Mouse (Mus musculus) right cerebral cortex, postnatal 14 days (tissue): ENCODE data around the gene Strap.

ENCODE experiments used
- DNase-seq: peaks from one replicate; pipeline ENCODE4 v3.0.0; 2022

The Strap gene

DNA sequence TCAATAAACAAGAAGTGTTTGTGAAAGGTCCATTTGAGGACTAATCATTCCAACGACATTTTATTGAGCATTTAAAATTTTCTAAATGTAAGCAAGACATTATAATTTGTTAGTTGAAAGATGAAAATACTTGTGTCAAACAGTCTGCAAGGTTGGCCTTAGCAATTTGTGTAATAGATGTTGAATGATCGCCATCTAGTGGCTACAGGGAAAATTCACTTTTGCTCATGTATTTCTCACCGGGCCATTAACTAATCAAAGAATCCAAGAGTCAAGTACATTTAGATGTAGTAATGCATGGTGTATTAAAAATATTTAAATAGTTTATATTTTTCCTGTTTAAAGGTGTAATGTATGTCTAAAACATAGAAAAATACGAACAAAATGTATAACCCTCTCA lies 11.0 kb upstream of the Strap start:
- no peak for DNase-seq

DNA sequence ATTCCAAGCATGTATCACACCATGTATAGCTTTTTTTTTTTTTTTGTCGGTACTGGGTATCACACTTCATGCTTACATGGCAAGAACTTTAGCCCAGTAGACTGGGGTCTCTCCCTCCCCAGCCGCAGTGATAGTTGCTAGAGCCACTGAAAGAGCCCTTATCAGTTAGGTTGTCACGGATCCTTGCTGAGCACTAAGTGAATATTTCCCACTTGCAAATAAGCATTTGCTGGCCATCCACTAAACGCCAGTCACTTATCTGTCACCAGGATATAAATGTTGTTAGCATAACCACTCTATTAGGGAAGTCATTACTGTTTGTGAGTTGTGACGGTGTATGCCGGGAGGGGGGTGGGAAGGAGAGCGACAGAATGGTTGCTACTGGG lies 425 bp upstream of the Strap start:
- no peak for DNase-seq

DNA sequence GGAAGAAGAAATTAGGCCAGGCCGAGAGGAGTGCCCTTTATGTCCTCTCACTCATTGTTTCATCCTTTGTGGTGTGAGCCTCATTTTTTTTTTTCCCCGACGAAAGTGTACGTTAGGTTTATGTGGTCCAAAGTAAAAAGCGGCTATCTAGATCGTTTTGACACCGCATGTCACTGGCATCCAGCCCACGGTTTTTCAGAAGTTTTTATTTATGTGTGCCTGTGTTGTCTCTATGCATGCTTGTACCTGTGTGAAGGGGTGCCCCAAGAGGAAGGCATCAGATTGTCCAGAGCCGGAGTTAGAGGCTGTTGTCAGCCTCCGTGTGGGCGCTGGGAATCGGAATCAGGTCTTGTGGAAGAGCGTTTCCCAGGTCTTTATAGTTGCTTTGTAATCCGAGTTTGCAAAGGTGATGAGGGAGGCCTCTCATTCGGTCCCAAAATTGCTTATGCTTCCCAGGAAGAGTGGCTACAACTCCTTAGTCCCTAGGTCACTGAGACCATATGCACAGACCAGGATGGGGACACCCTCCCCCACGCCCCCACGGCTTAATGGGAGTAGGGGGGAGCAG lies 877 bp downstream of the Strap start:
- no peak for DNase-seq

DNA sequence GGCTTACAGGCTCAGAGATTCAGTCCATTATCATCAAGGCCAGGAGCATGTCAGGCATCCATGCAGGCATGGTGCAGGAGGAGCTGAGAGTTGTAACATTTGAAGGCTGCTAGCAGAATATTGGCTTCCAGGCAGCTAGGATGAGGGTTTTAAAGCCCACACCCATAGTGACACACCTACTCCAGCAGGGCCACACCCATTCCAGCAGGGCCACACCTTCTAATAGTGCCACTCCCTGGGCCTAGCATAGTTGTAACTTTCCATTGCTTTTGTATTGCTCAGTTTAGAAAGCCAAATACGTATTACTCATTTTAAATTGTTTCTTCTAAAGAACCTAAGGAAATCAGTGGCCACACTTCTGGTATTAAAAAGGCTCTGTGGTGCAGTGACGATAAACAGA lies 6.1 kb downstream of the Strap start:
- DNase-seq: no peak

DNA sequence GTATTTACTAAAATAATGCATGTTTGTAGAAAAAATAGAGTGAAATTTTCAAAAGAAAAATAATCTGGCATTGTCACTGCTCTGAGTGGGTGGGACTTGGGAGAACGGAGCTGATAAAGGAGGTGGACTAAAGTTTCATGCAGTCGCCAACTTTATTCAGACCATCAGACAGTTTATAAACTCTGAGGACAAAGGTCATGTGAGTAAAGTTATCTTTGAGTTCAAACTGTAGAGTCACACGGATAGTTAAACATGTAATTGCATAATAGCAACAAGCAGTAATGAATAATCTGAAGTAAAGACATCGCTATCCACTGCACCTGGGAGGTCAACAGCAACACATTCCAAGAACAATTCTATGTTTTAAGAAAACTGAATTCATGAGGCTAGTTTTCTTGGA lies 9.8 kb downstream of the Strap start:
- no peak for DNase-seq

DNA sequence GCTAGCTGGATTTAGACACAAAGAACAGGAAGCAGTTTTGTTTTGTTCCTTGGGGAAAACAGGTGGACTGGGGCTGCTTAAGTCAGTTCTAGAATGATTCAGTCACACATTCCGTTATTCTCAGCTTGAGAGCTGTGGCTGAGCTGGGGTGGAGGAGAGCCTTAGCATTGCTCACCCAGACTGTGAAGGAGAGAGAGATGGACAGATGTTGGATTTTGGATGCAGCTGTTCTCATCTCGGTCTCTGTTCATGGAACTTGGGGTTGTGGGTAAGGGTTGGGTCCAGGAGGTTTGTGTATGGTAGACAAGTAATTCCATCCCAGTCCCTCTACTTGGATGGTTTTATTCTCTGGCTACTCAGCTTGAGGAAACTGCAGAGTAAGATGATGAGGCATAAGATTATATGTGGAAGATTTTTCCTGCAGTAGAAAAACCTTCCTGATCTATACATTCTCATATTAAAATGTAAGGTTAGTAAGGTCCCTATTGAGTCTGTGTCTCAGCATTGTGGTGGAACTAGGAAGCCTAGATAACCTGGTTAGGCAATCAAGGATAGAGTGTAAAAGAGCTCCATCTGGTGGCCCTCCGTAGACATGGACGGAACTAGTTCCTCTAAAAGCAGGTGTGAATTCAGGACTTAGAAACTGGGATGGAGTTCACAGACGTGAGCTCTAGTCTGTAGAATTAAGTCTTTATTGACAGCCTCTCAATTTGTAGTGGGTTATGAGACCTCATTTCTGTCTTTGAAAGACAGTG lies 12.5 kb downstream of the Strap start:
- DNase-seq: no peak

DNA sequence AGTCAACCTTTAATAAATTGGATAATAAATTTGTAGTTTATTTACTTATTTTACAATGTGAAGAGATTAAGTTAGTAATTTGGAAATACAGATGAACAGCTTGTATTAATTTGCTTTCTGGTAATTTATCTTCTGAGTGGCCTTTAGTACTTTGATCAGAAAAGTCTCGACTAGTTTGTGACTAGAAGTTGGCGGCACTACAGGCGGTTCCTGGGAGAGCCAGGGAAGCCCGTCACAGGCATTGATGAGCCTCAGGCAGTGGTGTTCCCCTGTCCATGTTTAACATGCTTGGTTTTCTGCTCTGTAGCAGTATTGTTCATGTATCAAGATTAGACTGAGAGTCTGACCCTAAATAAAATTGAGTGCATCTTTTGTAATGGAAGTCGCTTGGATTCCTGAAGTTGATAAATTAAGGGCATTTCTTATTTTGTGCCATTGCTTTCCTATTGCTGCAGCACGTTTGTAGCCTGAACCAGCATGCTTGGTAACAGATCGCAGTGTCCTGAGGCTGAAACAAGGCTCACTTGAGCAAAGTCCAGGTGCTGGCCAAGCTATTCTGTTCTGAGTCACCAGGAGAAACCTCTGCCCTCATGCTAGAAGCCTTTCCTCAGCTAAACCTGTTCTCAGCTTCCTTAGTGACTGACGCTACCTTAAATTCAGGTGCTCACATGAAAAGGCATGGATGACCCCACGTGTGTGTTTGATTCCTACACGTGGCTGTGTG lies 16.8 kb downstream of the Strap start:
- no peak for DNase-seq

DNA sequence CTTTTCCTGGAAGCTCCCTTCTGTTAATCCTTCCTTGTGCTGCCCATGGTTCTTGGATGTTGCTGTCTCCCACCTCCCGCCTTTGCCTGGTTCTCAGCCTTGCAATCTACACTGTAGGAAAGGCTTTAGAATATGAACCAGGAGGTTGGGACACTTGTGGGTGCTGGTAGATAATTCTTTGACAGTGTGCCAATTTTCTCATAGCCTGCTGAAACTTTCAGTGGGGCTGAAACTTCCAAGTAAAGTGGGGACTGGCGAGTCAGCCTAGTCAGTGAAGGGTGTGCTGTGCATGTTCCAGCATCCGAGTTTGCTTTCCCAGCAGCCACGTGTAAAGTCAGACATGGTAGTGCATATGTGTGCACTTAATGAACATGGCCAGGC lies 17.4 kb downstream of the Strap start:
- DNase-seq: no peak

DNA sequence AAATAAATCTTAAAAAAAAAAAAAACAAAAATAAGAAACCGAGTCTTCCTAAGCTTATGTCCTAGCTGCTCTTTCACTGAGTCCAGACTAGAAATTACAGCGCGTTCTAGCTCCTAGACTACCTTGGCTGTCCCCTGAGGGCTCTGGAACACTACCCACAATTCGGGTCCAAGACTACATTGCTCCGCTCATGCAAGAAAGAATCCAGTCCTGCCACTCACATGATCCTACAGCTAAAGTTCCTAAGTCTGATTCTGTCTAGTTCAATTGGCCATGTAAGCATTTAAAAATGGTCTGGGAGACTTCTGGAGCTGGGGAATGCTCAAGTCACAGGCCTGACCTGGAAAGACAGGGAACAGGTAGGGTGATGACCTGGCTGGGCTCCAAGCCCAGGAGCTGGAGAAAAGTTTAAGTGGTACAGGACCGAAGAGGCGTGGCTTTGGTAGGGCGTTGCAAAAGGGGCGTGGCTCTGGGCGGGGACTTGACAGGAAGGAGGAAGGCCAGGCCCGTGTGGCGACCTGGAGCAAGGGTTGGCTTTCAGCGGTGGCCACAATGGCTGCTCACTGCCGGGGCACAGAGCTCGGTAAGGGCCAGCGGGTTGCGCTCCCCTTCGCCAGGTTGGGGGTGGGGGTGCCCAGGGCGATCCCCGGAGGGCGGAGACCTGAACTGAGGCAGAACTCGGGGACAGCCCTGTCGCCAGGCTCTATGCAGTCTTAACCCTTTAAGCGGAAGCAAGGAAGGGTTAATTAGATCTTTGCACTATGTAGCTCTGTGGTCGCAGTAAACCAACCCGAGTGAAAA lies 19.4 kb downstream of the Strap start, which contains the start of gene Dera:
Dera (plus strand) TSS at position 491 of the 801 bp plus-strand sequence.
- DNase-seq: peak; percentile 69

DNA sequence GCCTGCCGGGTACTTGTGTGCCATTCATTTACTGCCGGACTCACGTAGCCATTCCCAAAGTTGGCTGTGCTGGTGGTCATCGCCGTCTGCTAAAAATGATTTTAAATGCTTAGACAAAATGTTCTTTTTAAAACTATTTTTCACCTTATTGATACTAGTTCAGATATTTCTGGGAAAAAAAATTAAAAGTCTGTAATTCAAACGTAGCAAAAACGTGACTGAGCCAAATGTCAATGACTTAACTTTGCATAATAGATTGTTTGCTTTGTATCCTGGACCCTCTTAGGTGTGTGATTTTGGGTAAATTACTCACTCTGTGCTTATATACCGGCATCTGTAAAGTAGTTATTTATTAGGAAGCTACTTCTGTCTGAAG lies 20.0 kb downstream of the Strap start:
- no peak for DNase-seq

DNA sequence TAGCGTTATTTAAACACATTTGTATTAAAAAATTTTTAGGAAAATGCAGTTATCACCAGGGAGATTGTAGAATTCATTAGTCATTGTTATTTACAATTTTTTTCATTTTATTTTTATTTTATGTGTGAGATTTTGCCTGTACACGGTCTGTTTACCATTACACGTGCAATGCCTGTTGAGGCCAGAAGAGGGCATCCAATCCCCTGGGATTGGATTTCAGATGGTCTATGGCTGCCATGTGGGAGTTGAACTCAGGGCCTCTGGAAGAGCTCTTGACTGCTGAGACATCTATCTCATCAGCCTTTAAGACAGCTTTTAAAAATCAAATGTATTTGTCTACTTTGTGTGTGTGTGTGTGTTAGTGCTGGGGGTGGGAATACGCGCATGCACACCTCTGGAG lies 21.4 kb downstream of the Strap start:
- peak; percentile 36 for DNase-seq

DNA sequence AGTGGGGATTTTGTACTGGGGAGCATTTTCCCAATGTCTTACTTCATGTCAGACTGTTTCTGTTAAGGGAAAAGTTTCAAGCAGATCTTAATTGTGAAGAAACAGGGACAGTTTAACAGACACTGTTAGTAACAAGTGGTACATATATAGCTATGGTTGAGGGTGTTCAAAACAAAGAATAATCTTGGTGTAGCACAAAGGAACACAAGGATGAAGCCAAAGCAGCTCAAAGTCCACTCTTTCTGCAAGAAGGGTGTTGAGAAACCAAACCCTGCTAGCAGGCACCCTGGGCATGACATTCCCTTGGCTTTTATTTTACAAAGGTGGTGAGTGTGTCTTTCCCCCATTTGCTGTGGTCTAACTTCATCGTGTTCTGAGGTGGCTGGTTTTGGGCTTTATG lies 23.0 kb downstream of the Strap start:
- no peak for DNase-seq

DNA sequence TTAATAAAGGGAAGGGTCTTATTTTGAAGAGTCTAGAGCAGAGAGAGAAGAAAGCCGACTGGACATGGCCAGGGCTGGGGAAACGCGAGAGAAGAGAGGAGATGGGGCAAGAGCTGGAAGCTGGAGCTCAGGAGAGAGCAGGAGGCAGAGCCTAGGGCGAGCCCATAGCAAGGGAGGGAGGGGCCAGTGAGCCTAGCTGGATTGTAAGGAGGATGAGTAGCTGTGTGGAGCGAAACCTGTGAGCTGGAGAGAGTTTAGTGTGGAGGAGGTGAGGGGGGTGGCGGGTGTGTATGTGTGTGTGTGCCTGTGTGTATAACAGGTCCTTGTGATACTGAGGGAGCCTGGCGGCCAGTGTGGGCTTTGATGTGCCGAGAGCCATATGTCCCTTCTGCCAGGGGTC lies 24.8 kb downstream of the Strap start:
- no peak for DNase-seq

DNA sequence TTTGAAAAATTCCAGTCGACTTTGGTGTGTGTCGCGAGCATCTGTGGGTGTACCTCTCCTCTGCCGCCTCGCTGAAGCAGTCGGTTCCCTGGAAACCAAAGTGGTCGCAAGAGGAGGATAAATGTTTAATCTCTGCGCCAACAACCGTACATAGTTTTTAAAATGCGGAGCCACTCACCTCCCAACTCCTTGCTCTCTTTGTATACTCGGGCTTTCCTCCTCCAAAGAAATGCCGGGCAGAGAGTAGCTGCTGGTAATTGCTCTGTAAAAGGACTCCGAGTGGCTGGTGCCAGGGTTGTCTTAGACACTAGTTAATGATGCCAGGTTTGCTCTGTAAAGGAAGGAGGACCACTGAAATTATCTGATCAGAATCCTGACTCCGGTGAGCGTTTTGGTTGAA lies 26.1 kb downstream of the Strap start:
- no peak for DNase-seq

DNA sequence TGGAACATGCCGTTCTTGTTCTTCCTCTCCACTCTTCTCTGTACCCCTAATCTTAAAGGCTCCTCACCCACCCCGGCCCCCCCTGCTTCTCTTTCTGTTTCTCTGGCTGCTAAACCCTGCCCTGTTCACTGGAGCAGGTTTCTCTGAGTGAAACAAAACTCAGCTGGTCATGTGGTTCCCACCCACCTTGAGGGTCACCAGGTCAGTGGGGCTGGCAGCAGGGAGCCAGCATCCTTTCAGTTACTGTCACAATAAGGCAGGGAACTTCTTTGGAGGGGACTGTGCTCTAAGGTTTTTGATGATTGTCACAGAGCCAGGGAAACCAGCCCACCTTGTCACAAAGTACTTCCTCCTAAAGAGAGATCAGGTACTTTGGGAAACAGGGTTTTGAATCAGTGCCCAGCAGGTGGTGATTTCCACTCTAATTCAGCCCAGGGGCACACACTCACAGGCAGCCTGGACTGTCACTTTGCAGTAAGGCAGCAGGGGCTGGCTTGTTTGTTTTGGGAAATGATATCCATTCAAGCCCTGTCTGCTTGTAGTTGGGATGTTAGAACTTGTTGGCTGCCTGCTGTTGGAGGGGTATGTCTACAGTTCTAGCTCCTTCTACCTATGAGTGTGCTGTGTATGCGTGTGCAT lies 29.8 kb downstream of the Strap start:
- DNase-seq: no peak

DNA sequence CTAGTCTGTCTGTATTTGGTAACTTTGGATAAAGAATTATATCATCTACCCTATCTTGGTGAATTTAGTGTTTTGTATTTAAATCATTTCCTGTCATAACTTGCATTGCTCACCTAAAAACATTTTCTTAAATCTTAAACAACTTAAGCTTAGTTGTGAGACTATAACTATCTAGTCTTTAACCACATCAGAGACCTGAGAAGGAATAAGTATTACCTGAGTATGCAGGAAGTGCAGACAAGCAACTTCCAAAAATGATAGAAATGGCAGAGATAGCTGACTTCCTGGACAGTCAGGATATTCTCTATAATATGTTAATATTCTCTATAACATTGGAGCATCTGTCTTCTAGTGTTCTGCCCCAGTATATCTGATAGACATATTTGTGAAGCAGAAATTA lies 31.3 kb downstream of the Strap start:
- no peak for DNase-seq

DNA sequence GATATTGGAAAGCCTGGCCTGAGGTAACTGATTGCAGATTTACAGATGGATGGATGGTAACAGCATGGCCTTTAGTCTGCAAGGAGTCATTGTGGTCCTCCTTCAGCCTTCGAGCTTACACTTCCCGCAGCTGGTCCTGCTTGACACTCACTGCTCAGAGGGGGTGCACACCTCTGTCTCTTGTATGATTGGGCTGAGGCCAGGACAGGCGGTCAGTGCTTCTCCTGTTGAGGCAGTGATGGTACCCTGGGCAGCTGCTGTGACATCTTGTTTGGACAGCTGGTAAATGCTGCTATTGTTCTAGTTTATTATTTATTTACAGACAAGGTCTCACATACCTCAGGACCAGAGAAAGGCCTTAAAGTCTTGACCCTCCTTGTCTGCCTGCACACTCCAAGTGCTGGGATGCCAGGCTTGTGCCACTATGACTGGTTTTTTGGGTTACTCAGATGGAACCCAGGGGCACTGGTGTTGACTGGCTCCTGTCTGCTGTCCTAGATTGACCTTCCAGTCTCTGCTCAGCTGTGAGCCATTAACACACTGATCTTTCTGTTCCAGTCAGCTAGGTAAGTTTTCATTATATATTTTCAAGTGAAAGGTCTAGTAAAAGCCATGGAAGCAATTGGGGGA lies 36.9 kb downstream of the Strap start:
- no peak for DNase-seq

DNA sequence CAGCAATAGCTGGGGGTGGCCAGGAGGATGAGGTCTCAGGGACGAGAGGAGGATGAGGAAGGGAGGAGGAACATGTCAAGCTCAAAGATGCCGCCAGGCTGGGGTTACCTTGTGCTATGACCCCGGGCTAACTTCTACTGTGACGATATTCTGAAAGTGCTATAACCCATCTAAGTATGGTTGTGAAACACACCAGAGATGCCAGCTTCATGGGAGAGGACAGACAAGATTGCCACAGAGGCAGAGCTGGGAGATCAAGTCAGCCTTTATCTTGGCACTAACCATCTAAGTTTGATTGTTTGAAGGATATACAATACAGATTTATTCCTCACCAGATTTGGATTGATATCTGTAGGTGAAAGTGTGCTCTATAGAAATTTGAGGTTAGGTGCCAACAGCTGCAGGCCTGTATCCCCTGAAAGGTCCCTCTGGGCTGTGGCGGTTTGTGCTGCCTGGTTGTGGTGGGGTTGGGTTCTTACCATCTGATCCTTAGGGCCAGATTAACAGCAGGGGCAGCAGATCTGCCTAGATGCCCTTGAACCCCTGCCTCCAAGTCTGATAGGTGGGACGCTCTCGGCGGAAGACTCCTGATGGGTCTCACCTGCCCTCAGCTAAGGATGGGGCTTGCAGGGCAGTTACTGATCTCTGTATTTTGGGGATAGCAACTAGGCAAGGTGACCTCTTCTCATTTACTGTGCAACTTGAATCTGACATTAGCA lies 38.2 kb downstream of the Strap start:
- DNase-seq: no peak

DNA sequence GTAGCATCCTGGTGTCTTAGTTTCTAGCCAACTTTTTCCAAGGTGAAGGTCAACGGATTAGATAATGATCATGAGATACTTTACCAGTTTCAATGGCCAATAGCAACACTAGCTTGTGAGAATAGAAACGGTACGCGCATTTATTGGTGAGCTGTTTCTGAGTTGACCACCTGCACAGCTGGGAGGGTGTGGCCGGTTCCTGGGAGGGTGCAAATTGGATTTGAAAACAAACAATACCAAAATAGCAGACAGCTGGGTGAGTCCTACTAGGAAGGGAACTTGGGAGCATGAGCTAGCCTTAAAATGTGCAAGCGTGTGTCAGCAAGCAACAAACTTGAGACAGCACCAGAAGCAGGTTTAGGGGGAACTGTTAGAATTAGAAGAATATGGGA lies 38.8 kb downstream of the Strap start:
- no peak for DNase-seq

DNA sequence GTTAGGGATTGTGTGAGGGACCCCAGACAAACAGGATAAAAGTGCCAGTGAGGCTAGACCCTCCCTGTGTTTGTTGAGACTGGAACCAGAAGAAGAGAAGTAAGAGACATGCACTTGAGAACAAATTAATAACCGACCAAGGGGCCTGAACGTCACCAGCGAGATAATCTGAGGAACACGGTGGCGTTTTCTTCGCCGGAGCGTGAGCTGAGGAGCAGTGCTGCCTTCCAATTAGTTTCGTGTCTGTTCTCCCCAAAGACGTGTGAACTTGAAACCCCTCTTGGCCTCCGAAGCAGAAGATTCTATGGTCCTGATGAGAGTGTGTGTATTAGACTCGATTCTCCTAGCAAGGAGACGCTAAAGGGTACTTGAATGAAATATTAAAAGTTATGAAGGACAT lies 39.3 kb downstream of the Strap start:
- DNase-seq: no peak

DNA sequence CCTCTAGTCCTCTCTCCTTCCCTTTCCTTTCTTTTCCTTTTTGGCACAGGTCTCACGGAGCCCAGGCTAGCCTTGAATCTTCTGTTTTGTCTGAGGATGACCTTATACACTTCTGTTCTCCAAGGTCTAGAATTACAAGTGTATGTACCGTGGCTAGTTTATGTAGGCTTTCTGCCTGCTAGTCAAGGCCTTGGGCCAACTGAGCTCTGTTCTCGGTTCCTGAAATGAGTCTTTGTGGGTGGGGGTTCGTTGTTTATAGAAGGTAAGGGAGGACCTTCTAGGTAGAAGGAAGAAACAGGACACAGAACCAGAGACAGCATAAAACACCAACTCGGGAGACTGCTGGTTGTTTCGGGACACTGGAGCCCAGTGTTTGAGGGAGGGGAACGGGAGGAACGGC lies 40.3 kb downstream of the Strap start:
- no peak for DNase-seq

DNA sequence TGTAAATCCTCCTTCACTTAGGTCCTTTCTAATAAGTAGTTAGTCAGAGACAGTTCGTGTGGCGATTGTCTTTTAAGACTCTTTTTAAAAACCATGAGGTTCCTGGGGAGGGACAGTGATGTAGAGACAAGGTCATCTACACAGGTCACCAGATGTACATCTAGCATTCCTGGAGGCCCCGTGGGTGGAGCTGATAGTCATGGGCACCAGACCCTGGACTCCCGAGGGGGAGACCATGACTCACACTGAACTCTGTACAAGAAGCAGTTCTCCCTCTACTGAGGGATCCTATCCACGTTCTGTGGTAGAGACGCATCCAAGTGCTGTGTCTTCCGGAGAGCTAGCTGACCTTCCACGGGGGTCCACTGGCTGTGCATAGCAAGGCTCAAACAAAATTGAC lies 42.1 kb downstream of the Strap start:
- no peak for DNase-seq
